In the genomic region with DNA sequence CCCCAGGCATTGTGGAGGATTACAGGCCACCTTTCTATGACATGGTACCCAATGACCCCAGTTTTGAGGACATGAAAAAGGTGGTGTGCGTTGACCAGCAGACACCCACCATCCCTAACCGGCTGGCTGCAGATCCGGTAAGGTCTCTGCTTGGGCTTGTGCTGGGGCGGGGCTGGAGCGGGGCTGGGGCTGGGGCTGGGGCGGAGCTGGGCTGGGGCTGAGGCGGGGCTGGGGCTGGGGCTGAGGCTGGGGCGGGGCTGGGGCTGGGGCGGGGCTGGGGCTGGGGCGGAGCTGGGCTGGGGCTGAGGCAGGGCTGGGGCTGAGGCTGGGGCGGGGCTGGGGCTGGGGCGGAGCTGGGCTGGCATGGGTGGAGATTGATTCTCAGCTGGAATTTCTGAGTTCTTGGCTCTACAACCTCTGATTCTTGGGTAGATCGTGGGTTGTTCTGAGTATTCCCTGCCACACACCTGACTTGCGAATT, we compare ENCODE assay signal across 9 mouse cellular contexts. TPM values are rescaled to one million over a fixed set of nuclear protein-coding genes. Genes with fewer than 3 reads are reported as not detected.
DNase-seq lines count a peak whose midpoint lies in the region; ATAC-seq and TF ChIP-seq lines count a peak whose summit lies in the region.
"Had no signal": no experiment of that assay in that cellular context is flagged by ENCODE, and none has a peak within 500 bp of the region (broad histone marks: within the 10 kb centered on the region; RNA-seq: fewer than 3 reads in every experiment).

No protein-coding gene starts in this region.

- peaks cover 15% of the 10 kb centered on the region for H3K4me1 ChIP-seq in forebrain, embryonic 11.5 days (replicated peaks; ENCODE audit: control insufficient read depth, insufficient read depth, low read length)
- H3K4me1 ChIP-seq in hindbrain, postnatal 0 days (ENCODE audit: insufficient read depth, low read length): peaks cover 10% of the 10 kb centered on the region; the same call in 1 of the 2 replicates
- H3K4me1 ChIP-seq in liver, embryonic 12.5 days: peaks cover 65% of the 10 kb centered on the region
- H3K4me1 ChIP-seq in small intestine, adult 2 months (ENCODE audit: control insufficient read depth, insufficient read depth, insufficient read length, low read length): peaks cover 38% of the 10 kb centered on the region

- H3K36me3 ChIP-seq in forebrain, embryonic 11.5 days (ENCODE audit: control insufficient read depth, insufficient read depth, low read length): no peaks in the 10 kb centered on the region
- H3K36me3 ChIP-seq in hindbrain, postnatal 0 days (ENCODE audit: insufficient read depth, low read length): no peaks in the 10 kb centered on the region
- no peaks in the 10 kb centered on the region for H3K36me3 ChIP-seq in liver, embryonic 12.5 days
- H3K36me3 ChIP-seq in small intestine, adult 2 months (ENCODE audit: control insufficient read depth, insufficient read depth, low read length): peaks cover 3% of the 10 kb centered on the region; the same call in 1 of the 2 replicates

- H3K9ac ChIP-seq in forebrain, embryonic 11.5 days (ENCODE audit: low read length): no peak overlapping the region
- H3K9ac ChIP-seq in hindbrain, postnatal 0 days (replicated peaks; ENCODE audit: low read length): no peak overlapping the region
- H3K9ac ChIP-seq in liver, embryonic 12.5 days: no peak overlapping the region

- TF ChIP-seq CTCF in hindbrain, postnatal 0 days (IDR thresholded peaks at IDR 0.05; ENCODE audit: low read depth): no peak
- TF ChIP-seq CTCF in small intestine, adult 2 months (IDR thresholded peaks at IDR 0.05; ENCODE audit: extremely low read depth, insufficient read length, insufficient replicate concordance, low read depth, low read length): no peak

- no peak overlapping the region for H3K27ac ChIP-seq in forebrain, embryonic 11.5 days (ENCODE audit: low read depth, low read length)
- no peak overlapping the region for H3K27ac ChIP-seq in hindbrain, postnatal 0 days
- H3K27ac ChIP-seq in liver, embryonic 12.5 days: no peak overlapping the region
- H3K27ac ChIP-seq in small intestine, adult 2 months (ENCODE audit: insufficient read depth, low read depth, low read length): peak overlapping the region; percentile 22; the same call in 1 of the 2 replicates

- ATAC-seq in forebrain, embryonic 11.5 days (replicated peaks; ENCODE audit: low FRiP score): peak; percentile 68
- ATAC-seq in hindbrain, postnatal 0 days: 0 out of 2 replicates have a peak, but pooled peaks have one; percentile 15
- peak; percentile 79 for ATAC-seq in liver, embryonic 12.5 days

- DNase-seq in 3134 (ENCODE audit: extremely low read depth, insufficient read length, low spot score) (peak; percentile 49), ES-CJ7 (ENCODE audit: low read depth, low spot score) (peak; percentile 38)
- peak; percentile 91 for DNase-seq in forebrain, embryonic 11.5 days (ENCODE audit: low spot score)
- DNase-seq in hindbrain, postnatal 0 days (ENCODE audit: low spot score): no peak
- no peak for DNase-seq in left cerebral cortex, adult 18-20 months (ENCODE audit: low spot score in 2 of 2)
- DNase-seq in right cerebral cortex, postnatal 25 days: no peak

- no peaks in the 10 kb centered on the region for H3K9me3 ChIP-seq in forebrain, embryonic 11.5 days (ENCODE audit: control insufficient read depth, low read length)
- H3K9me3 ChIP-seq in hindbrain, postnatal 0 days (ENCODE audit: low read length): no peaks in the 10 kb centered on the region
- no peaks in the 10 kb centered on the region for H3K9me3 ChIP-seq in liver, embryonic 12.5 days (replicated peaks)

- no peak overlapping the region for H3K4me2 ChIP-seq in forebrain, embryonic 11.5 days (ENCODE audit: low read depth, low read length, severe bottlenecking)
- H3K4me2 ChIP-seq in hindbrain, postnatal 0 days (ENCODE audit: low read depth, low read length): no peak overlapping the region
- peak overlapping the region; percentile 38; the same call in 1 of the 2 replicates for H3K4me2 ChIP-seq in liver, embryonic 12.5 days

- H3K27me3 ChIP-seq in forebrain, embryonic 11.5 days (ENCODE audit: control insufficient read depth, insufficient read depth, low read length): no peaks in the 10 kb centered on the region
- H3K27me3 ChIP-seq in hindbrain, postnatal 0 days (ENCODE audit: insufficient read depth, low read length): no peaks in the 10 kb centered on the region
- H3K27me3 ChIP-seq in liver, embryonic 12.5 days (replicated peaks): peaks cover 50% of the 10 kb centered on the region
- no peaks in the 10 kb centered on the region for H3K27me3 ChIP-seq in small intestine, adult 2 months (ENCODE audit: control insufficient read depth, insufficient read depth, low read length)

- TF ChIP-seq POLR2A in small intestine, adult 2 months (IDR thresholded peaks at IDR 0.05; ENCODE audit: low read depth, low read length): no peak

- WGBS in forebrain, embryonic 11.5 days: 3% methylated on average over 12 of the region's 14 CpGs
- 9% methylated on average over 8 of the region's 14 CpGs for WGBS in hindbrain, postnatal 0 days
- 1% methylated on average over 11 of the region's 14 CpGs for WGBS in liver, embryonic 12.5 days (ENCODE audit: insufficient replicate concordance)
- 3% methylated on average over 10 of the region's 14 CpGs for WGBS in small intestine, adult 2 months

- H3K4me3 ChIP-seq in forebrain, embryonic 11.5 days (ENCODE audit: low read depth, low read length): no peak overlapping the region
- H3K4me3 ChIP-seq in hindbrain, postnatal 0 days (ENCODE audit: low read length): no peak overlapping the region
- H3K4me3 ChIP-seq in liver, embryonic 12.5 days: no peak overlapping the region
- H3K4me3 ChIP-seq in small intestine, adult 2 months (ENCODE audit: low read depth, low read length): peak overlapping the region; percentile 23

RNA-seq across cellular contexts. Expression of a gene that starts 12.8 kb away (rescaled TPM):
- 7.2 and 7.7 TPM in 2 replicates for polyA plus RNA-seq in forebrain, embryonic 11.5 days (2014; fragmentation: Nextera tagmentation; extraction: Ambion mirVana)
- 16.8 and 21.6 TPM in 2 replicates for total RNA-seq in hindbrain, postnatal 0 days (2014; rRNA removed)
- polyA plus RNA-seq in hindbrain, postnatal 0 days (2015; fragmentation: Nextera tagmentation; extraction: Ambion mirVana): 7.0 and 7.3 TPM in 2 replicates
- polyA plus RNA-seq in liver, embryonic 12.5 days (2016; fragmentation: Nextera tagmentation; extraction: Ambion mirVana): 1.8 TPM in 2 replicates
- 19.6 and 35.5 TPM in 2 replicates for polyA plus RNA-seq in small intestine, adult 2 months (2012; rRNA removed)
- total RNA-seq in left cerebral cortex, adult 18-20 months (2021): 10 to 100 TPM; 12.1 to 14.2 TPM

RNA-seq across cellular contexts. Expression of a gene that starts 25.5 kb away (rescaled TPM):
- not detected in 2 replicates for polyA plus RNA-seq in forebrain, embryonic 11.5 days (2014; fragmentation: Nextera tagmentation; extraction: Ambion mirVana)
- not detected in 2 replicates for total RNA-seq in hindbrain, postnatal 0 days (2014; rRNA removed)
- polyA plus RNA-seq in hindbrain, postnatal 0 days (2015; fragmentation: Nextera tagmentation; extraction: Ambion mirVana): not detected in 2 replicates
- polyA plus RNA-seq in liver, embryonic 12.5 days (2016; fragmentation: Nextera tagmentation; extraction: Ambion mirVana): not detected in 2 replicates
- not detected in 2 replicates for polyA plus RNA-seq in small intestine, adult 2 months (2012; rRNA removed)
- total RNA-seq in left cerebral cortex, adult 18-20 months (2021): not detected
- polyA plus RNA-seq: cortical plate, adult 2 months had no signal

RNA-seq across cellular contexts. Expression of a gene that starts 32.8 kb away (rescaled TPM):
- polyA plus RNA-seq in forebrain, embryonic 11.5 days (2014; fragmentation: Nextera tagmentation; extraction: Ambion mirVana): 15.0 and 16.0 TPM in 2 replicates
- total RNA-seq in hindbrain, postnatal 0 days (2014; rRNA removed): 74.5 and 86.2 TPM in 2 replicates
- polyA plus RNA-seq in hindbrain, postnatal 0 days (2015; fragmentation: Nextera tagmentation; extraction: Ambion mirVana): 14.0 and 14.6 TPM in 2 replicates
- polyA plus RNA-seq in liver, embryonic 12.5 days (2016; fragmentation: Nextera tagmentation; extraction: Ambion mirVana): 1.9 and 2.2 TPM in 2 replicates
- 21.5 and 46.0 TPM in 2 replicates for polyA plus RNA-seq in small intestine, adult 2 months (2012; rRNA removed)
- 100 to 1,000 TPM; 102 to 112 TPM for total RNA-seq in left cerebral cortex, adult 18-20 months (2021)

Comparison
In these comparisons a context has a peak if more than half of its experiments do, and no peak if none do; other contexts are left out.
1. DNase-seq: peak in 3134 (single experiment), ES-CJ7 (single experiment) and forebrain, embryonic 11.5 days (single experiment); none in hindbrain, postnatal 0 days (single experiment), left cerebral cortex, adult 18-20 months (0 of 2) and right cerebral cortex, postnatal 25 days (single experiment).
2. ATAC-seq: peak in every context shown above with its lines; median percentile 79 in liver, embryonic 12.5 days; 68 in forebrain, embryonic 11.5 days; 15 in hindbrain, postnatal 0 days.